Mouse (Mus musculus): ENCODE results near the gene Limch1.

Limch1 gene

DNA sequence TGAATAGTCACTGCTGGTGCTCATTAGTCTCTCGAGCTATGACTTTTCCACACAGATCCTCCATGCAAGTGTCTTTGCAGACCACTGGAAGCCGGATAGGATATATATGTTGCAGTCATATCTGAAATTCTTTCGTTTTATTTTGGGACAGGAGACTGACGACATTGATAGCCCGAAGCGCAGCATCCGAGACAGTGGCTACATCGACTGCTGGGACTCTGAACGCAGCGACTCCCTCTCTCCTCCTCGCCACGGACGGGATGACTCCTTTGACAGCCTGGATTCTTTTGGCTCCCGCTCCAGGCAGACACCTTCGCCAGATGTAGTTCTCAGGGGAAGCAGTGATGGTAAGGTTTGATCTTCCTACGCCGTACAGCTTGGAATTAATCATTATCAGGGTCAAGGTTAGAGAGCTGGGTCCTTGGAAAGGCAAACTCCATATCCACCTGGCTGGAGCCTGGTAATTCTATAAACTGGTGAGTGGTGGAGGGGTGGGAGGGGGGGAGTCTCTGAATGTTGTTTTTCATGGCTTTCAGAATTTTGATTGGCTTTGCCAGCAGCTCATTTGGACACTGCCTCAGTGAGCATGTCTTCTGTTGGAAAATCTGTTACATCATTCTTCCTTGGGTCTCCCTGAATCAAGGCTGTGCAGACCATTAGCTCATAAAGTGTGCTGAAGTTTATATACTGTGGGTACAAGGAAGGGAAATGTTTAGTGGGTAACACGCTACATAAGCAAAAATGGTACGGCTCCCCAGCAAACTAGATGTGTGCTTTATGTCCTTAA, 223.5 kb downstream of the Limch1 start:
- no peak for DNase-seq (ENCODE audit: low spot score in 2 of 2)

DNA sequence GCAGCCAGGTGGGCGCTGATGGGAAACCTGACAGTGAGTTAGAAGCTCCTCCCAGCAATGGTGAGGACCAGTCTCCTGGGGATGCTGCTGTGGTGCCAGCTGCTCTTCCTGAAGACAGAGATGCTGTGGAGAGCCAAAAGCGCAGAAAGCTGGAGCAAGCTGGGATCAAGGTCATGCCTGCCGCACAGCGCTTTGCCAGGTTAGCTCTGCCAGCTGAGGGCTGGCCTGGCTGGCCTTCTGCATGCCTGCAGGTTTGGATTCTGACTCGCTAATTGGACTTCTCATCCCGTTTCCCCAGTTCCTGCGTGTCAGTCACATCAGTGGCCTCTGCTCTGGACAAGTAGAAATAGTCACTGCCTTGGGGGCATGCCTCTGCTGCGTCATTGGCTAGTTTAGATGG, 230.0 kb downstream of the Limch1 start:
- no peak for DNase-seq (ENCODE audit: low spot score in 2 of 2)

DNA sequence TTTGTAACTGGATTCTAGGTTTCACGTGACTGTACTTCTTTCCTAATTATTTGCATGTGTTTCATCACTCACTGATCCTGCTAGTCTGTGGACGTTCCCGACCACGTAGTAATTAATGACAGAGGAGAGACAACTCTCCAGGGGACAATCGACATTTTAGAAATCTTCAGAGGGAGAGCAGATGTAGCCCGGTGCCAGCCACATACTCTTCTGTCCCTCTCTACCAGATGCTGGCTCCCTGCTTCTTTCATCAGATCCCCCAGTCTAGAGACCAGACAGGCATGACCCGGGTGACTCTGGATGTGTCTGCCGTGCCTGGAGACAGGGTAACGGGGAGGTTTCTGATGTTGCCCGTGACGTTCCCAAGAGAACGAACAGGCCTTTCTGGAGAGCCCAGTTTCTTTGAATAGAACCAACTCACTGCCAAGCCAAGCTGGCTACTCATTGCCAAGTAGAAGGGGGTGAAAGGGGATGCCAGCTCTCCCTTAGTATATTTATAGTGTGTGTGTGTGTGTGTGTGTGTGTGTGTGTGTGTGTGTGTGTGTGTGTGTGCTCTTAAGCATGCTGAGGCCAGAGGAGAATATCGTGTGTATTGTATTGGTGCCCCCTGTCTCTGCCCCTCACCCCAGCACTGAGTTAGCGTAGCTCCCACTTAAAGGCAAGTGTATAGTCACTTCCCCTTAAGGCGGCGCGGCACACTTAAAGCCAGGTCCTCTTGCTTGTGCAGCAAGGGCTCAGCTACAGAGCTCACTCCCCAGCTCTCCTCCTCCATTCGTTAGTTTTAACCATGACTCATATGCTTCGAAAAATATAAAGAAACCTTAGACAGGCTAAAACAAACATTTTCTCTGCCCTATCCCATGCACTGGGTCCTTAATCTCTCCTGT, 233.9 kb downstream of the Limch1 start:
- peak; percentile 33 to 47 for DNase-seq (ENCODE audit: low spot score in 2 of 2)

DNA sequence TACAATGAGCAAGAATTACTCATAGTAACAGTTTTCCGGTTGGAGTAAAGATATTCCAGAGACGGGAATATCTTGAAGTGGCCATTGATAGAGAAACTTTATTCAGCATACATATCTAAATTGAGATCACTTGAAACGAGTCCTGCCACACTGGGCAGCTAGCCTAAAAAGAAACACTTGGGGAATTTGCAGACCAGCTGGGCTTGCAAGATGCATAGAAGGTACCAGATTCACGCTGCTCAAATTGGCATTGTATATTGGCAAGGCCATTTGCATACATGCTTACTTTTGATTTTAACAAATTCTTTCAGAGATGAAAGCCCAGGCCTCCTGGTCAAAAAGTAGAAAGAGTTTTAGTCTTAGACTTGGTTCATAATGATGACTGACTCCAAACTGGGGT, 235.2 kb downstream of the Limch1 start:
- peak; percentile 45 to 48 for DNase-seq (ENCODE audit: low spot score in 2 of 2)

DNA sequence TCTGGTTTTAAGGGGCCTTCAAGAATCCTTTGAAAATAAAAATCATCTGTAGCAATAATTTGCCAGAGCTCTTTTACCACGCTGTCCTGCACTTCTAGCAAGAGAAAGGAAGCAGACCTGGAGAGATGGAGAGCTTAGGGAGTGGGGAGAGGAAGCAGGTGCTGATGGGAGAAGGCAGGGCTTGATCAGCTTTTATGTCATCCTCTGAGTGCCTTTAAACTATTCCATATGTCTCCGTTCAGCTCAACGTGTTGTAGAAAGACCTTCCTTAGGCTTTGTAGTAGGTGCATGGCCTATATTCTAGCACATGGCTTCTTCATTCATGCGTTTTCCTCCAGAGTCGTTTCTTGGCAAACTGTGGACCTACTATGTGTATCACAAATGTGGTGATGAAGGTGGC, 237.5 kb downstream of the Limch1 start:
- DNase-seq (ENCODE audit: low spot score in 2 of 2) = no peak

DNA sequence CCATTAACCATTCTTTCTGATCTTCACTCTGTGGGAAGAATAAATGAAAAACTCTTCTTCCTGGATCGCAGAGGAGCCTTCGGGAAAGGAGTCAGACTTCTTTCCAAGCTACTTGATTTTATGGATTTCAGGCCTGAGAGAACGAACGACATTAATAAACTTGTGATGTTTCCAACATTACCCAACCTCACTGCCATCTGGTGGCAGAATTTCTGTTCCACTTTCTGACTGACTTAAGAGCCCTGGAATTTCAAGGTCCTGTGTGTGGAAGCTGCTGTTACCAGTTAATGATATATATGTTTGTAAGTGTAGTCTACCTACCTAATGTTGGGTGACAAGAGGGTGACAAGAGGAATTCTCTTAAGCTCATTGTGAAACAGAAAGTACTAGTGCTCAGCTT, 243.3 kb downstream of the Limch1 start:
- DNase-seq (ENCODE audit: low spot score in 2 of 2) = peak in 1 of 2 experiments; percentile 32

DNA sequence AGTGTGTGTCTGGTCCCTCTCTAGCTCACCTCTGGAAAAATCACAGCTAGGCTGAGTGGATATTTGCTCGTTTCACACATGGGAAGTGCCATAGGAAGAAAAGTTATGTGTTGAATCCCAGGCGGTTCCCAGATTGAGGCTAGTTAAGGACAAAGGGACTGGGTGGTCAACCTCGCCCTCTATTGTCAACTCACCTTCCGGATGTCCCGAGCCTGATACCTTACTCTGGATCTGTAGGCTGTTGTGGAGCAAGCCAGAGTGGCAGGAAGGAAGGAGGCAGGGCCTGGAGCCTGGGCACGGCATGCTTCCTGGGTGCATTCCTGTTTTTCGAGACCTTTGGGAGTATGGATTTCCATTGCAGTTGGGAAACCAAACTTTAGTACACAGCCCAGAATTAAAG, 243.9 kb downstream of the Limch1 start:
- DNase-seq (ENCODE audit: low spot score in 2 of 2) = no peak

DNA sequence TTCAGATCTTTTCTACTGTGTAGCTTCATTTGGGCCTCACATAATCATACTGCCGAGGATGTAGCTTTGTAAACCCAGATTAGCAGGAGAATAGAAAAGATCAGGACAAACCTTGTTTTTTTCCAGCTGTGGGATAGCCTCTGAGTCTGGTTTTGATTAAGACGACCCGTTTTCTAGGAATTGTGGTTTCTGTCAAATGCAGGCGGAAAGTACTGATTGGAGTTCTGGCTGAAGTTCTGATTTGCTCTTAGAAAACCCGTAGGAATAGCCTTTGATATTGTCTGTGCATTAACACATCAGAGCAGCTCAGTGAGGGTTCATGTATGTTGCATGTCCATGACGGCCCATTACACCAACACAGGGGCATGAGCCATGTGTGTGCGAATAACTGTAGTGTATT, 246.8 kb downstream of the Limch1 start:
- DNase-seq (ENCODE audit: low spot score in 2 of 2) = no peak

DNA sequence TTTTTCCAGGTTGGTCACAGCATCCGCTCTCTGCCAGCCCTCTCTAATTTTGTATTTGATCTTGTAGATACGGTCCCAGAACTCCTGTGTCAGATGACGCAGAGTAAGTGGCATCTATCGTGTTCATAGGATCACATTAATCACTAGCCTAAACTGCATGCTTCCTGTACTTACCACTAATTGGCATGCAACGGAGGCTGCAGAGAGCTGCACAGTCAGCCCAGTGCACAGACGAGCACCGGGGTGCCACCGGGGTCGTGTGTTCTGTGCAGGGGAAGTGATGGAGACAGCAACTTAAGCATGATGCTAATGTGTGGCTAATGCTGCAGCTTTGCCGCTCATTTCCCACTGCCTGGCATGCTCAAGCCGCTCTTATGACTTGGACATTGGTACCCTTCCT, 247.4 kb downstream of the Limch1 start:
- no peak for DNase-seq (ENCODE audit: low spot score in 2 of 2)

DNA sequence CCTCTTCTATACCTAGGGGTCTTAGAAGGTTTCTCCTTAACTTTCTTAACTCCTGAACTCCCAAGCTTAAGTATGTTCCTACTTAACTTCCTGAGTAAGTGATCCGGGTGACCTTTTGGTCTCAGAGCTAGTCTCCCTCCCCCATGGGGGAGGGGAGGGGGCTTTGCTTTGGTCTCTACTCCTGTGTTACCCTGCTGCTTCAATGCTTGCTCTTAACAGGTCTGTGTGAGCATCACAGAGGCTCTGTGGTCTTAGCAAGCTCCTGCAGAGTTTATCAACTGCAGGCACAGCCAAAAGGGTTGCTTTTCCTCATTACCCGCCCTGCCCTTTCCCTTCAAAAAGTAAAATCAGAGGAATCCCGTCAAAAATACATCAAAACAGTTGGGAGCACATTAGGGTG, 250.5 kb downstream of the Limch1 start:
- DNase-seq (ENCODE audit: low spot score in 2 of 2) = no peak

DNA sequence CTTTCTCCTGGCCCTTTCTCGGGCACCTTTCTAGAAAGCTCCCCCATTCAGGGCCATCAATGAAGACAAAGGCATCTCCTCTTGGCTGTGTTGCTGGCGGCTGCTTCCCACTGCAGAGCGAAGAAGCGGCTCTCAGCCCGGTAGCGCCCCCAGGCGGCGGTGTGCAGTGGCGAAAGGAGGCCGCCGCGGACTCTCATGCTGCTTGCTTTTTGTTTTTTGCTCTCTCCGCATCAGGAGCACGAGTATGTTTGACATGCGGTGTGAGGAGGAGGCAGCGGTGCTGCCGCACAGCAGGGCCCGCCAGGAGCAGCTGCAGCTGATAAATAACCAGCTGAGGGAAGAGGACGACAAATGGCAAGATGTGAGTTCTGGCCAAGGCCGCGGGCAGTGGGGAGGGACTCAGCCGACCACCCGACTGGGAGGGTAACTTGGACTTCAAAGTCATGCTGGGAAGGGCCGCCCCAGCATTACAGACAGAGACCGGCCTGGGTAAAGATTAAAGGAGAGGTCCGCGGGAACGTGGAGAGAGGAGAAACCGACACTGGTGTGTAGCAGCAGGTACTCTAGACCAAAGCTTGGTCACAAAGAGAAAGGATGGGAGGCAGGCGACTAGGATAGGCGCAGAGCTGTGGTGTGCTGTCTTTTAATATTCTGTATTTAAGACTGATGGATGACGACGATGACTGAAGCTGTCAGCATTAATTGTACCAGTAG, 251.4 kb downstream of the Limch1 start:
- peak; percentile 88 to 89 for DNase-seq (ENCODE audit: low spot score in 2 of 2)

DNA sequence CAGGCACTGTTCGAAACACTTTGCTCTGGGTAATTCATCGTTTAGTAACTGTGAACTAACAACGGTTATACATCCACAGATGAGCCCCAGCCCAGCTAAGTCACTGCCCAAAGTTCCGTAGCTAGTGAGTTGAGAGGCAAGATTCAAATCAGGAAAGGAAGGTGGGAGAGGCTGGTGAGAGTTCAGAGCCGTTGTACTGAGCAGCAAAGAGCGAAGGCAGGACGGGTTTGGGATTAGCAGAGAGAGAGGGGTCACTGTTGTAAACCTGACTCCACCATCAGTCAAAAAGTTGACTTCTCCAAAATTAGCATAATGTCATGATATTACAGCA, 251.9 kb downstream of the Limch1 start:
- no peak for DNase-seq (ENCODE audit: low spot score in 2 of 2)

DNA sequence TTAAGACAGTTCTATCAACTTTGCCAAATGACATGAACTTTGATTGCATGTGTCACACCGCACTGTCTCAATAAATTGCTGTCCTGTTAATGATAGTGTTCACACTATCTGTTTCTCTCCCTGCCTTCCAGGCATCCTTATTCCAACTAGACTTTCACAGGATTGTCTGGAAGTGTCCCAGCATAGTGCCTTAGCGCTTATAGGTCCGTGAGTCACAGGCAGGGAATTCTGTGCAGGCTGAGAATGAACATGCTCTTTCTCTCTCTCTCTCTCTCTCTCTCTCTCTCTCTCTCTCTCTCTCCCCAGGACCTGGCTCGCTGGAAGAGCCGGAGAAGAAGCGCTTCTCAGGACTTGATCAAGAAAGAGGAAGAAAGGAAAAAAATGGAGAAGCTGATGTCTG, 252.7 kb downstream of the Limch1 start:
- DNase-seq (ENCODE audit: low spot score in 2 of 2) = no peak

DNA sequence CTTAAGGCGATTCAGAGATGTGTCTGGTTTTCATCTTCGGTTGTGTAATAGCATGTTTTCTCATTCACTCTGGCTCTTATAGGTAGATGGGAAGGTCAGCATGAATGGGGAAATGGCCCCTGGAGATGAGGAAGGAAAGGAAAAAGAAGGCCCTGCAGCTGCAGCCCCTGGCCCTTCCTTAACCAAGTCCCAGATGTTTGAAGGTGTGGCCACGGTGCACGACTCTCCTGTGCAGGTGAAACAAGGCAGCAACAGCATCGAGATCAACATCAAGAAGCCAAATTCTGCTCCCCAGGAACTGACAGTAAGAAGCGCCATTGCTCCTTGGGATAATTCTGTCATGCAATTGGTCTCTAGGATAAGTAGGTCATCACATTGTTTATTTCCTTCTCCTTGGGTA, 256.7 kb downstream of the Limch1 start:
- DNase-seq (ENCODE audit: low spot score in 2 of 2) = no peak

DNA sequence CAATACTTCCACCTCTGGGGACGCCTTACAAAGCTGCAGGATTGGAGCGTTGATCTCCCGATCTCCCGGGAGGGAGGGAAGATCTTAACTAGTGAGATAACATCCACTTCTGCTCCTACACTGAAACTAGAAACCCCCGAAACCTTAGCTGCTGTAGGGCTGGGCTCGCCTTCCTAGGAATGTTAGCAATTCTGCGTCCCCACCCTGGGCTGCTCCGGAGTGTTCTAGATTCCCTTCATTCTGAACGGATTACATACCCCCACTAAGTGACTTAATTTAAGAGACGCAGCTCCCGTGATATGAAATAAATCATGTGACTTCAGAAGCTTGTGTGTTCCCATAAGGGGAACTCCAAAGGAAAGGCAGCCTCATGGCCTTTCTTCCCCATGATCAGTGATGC, 259.0 kb downstream of the Limch1 start:
- no peak for DNase-seq (ENCODE audit: low spot score in 2 of 2)

DNA sequence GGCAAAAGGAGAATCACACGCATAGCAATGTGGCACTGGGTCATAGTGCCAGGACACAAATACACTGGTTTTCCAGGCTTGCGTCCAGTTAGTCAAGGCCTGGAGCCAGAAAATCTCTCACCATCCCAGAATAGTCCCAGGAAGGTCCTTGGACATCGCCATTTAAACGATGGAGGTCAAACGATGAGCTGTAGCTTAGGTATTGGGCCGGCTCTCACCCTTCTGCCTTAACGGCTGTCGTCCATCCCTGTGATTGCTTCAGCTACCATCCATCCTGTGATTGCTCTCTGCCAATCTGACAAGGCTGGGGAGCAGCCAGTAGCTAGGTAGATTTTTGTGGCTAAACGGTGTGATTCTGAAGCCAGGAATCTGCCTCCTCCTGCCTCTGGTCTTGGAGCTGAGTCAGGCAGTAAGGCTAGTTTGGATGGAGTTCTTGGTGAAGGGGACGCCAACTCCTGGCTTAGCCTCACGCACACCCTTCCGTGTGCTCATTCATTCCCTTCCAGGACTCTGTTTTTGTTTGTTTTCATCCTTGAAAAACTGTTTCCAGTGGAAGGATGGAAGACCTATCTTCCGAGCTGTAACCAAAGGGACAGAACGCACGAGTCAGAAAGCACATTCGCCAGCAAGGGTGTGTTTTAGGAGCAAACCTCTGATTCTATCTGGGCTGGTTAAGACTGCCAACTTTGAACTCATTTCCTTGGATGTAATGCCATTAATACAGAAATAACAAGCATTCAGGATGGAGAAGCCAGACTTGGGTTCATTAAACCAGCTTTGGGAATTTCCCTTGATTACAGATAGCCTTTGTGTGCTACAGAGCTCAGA, 265.6 kb downstream of the Limch1 start:
- DNase-seq (ENCODE audit: low spot score in 2 of 2) = peak in 1 of 2 experiments; percentile 20

DNA sequence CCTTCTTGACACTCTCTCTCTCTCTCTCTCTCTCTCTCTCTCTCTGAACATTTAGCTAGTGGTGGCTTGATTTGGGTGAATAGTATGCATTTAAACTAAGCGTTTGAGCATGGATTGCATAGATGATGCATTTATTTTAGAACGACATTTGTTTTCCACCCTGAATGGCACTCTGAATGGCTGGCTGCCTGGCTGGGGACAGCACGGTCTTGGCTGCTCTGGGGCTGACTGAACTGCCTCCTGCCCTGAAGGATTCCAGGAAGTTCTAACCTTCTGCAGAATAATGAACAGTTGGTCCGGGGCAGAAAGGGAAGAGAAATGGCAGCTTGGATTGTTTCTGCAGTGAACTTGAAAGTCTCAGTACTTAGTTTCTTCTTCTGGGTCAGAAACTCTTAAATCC, 266.4 kb downstream of the Limch1 start:
- DNase-seq (ENCODE audit: low spot score in 2 of 2) = no peak

DNA sequence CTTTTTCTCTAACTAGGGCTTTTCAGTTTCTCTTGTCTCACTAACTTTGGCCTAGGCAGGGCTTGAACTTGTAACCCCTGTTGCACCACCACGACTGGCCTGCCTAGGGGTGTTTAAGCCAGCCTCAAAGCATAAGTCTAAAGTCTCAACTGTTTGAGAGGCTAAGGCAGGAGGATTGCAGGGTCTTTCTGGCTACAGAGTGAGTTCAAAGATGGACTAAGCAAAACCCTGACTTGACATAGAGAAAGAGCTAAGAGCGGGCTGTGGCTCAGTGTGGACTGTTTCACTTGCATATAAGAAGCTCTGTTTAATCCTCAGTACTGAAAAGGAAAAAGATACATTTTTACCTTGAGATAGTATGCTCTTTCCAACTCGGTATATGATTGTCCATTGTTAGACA, 268.3 kb downstream of the Limch1 start:
- DNase-seq (ENCODE audit: low spot score in 2 of 2) = no peak

DNA sequence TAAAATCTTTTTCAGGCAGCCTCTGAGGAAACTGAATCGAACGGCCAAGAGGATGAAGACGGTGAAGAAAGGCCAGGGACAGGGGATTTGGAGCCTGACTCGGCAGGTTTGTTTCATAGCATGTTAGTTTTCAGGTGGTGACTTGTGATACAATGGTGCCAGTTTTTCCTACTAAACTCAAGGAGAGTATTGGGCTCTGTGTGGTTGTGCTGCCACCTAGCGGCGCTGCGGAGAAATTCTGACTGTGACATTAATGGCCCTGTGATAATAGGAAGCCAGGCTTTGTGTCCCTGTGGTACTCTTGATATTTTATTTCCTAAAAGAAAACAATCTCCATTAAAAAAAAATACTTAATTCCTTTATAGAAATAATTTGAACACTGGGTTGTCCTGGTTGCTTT, 270.8 kb downstream of the Limch1 start:
- peak; percentile 82 to 84 for DNase-seq (ENCODE audit: low spot score in 2 of 2)

DNA sequence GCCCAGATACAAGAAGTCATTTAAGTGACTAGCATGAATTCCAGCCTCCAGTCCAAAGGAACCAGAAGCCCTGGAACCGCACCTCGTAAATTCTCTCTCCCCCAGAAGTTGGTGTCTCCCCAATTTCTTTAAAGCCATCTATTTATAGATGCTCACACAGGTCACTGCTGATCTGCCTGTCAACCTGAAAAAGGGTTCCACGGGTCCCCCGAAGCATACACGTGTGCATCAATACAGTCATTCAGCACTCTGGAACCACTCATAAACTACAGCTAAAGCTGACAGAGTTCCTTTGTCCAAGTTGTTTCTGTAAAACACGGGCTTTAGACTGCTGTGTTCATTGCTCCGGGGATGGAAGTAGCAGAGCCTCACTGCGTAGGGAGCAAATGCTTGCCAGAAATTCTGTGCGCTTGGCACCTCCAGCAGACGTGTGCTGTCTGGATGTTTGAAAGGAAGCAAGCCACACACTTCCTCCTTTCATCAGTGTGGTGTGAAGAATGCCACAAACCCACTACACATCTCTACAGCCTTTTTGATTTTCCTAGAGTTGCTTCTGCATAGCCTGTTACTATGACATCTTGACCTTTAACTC, 278.9 kb downstream of the Limch1 start:
- DNase-seq (ENCODE audit: low spot score in 2 of 2) = no peak

DNA sequence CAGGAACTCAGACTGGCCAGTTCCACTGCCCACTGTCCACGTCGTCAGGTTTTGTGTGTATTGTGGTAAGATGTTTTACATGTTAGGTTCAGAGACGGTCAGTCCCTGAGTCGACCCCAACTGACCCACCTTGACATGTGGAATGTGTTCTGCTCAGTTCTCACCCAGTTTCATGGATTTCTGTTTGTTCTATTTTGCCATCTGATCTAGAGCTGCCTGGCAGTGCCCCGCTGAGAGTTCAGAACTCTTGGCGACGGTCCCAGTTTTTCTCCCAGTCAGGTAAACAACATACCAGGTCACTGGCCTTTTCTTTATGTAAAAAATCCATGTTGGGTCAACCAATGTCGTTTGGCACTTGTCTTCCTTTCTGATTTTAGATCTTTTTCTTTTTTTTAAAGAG, 279.5 kb downstream of the Limch1 start:
- no peak for DNase-seq (ENCODE audit: low spot score in 2 of 2)

All from right cerebral cortex, adult 2 months (tissue).